Mouse (Mus musculus) heart, adult 2 months (tissue): Measurements from ENCODE around the gene Tfe3.
"Not testable (repeated sequence)": the region's sequence is repeated elsewhere in the genome, so short reads cannot be mapped to it uniquely, and the experiment has no call there.

ENCODE experiments used
- CTCF ChIP-seq: fragments of 200-600 bp; IDR thresholded peaks from 2 replicates; pipeline ENCODE4 v1.8.1; 2022; ENCODE audit warnings: antibody characterized with exemption, mild to moderate bottlenecking, moderate library complexity
- EP300 ChIP-seq: fragments of 200-500 bp; IDR thresholded peaks from 2 replicates; pipeline ENCODE4 v1.6.1; 2011; ENCODE audit warnings: low read depth, low read length, control low read depth; ENCODE audit not compliant: insufficient read depth

- TF ChIP-seq CTCF, EP300: not testable (repeated sequence)
Measured at GRCm38 (mm10) chrX:7714135-7714899, 48.0 kb upstream of the Tfe3 start, which contains the start of gene Wdr45.
